Mouse (Mus musculus) gastrocnemius, postnatal 10 days (tissue): ENCODE data around the gene Rnf157. TPM values are rescaled to one million over a fixed set of nuclear protein-coding genes. Genes with fewer than 3 reads are reported as not detected.

Source experiments
- DNase-seq: peaks from one replicate; pipeline ENCODE4 v3.0.0; 2021; ENCODE audit warnings: mixed read lengths
- total RNA-seq, 2 experiments: library from RNA; stranded (reverse); gene quantifications; 2 replicates each; pipeline ENCODE4 v1.2.3; 2021

The Rnf157 gene
- total RNA-seq, 2 experiments from 2014 or later, result 43.1 to 43.3 TPM

- DNase-seq, result no peak
Observed at GRCm38 (mm10) chr11:116336393-116336792, 76.4 kb downstream of the Rnf157 start.

- DNase-seq, result peak; percentile 95
Observed at GRCm38 (mm10) chr11:116335244-116336036, 77.4 kb downstream of the Rnf157 start, which contains the start of gene Foxj1. Gene Foxj1, minus strand, starts transcription at chr11:116335399.

GRCm38 (mm10) chr11:116334417-116334782 lies 78.4 kb downstream of the Rnf157 start:
- no peak for DNase-seq

DNA sequence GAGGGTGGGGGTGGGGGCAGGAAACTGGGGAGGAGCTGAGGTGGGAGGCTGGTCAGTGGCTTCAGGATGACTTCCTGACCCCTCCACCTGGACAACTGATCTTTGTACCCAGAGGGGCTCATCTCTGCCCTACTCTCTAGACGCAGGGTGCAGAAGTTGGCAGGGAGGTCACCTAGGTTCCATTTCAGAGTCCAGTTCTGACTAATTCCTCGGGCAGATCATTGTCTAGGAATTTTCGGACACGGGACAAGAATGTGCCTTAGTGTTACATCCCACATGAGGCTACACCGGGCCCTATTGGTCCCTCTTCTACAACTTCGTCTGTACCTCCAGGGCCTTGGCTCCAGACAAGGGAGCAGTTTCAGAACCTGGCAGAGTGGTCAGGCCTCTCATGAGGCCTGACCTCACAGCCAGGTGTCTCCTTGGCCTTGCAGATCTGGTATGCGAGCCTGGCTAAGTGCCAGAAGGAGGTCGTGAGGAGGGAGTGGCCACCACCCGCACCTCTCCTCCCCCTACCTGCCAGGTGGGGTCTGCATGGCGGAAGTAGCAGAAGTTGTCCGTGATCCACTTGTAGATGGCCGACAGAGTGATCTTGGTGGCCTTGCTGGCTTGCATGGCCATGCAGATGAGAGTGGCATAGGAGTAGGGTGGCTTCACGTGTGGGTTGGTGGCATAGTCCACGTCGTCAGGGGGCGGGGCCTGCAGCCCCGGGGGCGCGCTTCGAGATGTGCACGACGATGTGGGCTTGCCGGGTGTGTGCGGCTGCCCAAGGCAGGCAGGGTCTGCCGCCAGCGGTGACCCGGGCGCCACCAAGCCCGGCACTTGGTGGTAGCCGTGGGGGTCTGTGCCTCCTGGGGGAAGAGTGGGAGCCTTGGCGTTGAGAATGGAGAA lies 79.1 kb downstream of the Rnf157 start:
- no peak for DNase-seq

DNA sequence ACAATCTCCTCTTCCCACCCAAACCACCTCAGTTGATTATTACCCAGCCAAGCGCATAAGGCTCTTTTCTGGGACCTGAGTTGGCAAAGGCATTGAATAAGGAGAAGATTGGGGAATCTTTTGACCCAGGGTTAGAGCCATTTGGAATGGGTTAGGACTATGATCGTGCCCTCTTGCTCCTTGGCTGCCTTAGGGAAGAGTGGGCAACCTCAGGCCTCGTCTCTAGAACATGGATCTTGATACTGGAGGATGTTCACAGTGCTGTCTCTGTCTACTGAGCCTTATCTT lies 79.9 kb downstream of the Rnf157 start:
- no peak for DNase-seq

GRCm38 (mm10) chr11:116332232-116332982 lies 80.4 kb downstream of the Rnf157 start:
- peak; percentile 47 for DNase-seq

GRCm38 (mm10) chr11:116330211-116330518 lies 82.7 kb downstream of the Rnf157 start:
- DNase-seq, result no peak

DNA sequence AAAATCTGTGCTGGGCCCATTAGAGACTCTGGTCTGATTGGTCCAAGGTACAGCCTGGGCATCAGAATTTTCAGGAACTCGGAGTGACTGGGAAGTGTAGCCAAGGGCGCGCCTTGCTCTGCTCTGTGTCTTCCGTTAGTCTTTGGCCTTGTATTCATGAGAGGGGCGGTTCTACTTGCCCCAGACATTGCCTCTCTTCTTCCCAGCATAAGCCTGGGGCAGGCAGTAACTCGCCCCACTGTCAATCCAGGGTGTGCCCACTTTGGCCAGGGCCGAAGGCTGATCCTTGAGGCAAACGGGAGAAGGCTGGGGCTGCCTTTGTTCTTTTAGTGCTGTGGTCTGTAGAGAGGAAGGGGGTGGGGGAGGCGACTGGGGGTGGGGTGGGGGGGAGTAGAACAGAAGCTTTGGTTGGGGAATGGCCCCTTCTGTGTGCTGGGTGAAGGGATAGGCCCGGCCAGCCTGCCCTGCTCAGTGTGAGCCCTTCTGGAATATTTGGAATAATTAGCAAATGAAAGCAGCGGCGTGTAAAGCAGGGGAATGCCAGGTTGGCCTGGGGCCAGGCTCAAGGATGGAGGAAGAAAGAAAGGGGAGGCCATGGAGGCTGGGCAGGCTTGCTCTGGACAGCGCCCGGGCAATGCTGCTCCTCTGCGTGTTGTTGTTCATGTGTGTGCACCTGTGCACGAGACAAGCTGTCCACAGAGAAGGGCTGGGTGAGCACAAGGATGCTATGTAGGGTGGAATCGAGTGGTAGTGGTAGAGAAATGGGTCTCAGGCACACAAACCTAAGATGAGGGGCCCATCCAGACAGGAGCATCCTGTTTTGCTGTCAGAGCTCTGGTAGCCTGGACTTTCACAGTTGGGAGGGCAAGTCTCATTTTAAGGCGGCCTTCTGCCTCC lies 83.3 kb downstream of the Rnf157 start:
- peak; percentile 50 for DNase-seq

DNA sequence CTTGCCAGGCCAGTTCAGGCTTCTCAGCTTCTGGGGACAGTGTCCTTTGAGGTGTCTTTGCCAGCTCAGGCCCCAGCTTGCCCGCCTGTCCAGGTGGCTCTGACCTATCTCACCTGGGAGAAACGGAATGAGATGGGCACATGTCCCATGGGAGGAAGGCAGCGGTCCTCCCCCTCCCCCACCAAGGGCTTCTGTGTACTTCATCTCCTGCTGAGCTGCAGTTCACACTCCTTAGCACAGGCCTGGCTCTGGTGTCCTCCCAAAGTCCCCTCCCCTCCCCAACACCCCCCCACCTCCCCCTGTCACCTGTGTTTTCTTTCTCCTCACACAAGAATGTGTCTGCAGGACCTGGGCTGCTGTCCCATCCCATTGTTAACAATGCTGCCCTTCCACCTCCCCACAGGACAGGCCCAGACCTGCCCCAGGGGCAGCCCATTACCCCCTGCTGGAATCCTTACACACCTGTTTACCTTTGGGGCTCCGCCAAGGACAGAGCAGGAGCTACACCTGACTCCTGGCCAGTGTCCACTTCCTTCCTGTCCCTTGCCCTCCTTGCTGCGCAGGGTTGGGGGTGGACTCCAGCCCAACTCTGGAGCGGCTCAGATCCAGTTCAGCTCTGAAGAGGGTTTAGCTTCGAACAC lies 85.7 kb downstream of the Rnf157 start:
- DNase-seq, result no peak

DNA sequence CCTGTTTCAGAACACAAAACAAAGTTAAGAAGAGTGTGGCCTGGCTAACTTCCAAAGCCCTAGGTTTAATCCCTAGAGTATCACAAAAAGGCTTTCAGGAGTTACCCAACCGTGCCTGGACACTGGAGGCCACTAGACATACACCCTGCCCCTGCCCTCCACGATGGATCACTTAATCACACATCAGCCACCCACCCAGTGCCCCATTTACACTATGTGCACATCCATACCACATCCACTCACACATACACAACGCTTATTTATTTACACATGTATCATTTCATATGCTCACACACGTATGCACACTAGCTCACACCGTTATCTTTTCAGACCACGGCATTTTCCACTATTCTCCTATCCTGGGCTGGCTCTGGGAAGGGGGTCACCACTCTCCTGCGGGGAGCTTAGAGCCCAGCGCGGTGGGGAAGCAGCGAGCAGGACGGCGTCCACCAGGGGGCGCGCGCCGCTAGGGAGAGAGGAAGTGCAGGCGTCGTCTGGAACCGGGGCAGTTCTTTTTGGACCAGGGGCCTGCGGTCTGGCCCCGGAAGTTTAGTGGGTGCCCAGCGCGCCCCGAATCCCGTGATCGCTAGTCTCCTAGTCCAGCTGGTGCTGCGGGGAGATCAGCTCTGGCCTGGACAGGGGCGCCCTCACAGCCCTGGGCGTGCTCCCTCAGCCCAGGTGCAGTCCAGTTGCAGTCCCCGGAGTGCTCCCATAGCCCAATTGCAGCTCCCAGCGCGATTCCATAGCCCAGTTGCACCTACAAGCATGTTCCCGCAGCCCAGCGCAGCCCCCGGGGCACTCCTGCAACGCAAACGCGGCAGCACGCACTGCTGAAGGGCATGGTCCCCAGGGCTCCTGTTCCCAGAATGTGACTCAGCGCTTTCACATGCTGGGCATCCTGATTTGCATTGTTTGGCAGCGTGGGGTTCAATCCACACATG lies 93.8 kb downstream of the Rnf157 start:
- DNase-seq, result peak; percentile 98

DNA sequence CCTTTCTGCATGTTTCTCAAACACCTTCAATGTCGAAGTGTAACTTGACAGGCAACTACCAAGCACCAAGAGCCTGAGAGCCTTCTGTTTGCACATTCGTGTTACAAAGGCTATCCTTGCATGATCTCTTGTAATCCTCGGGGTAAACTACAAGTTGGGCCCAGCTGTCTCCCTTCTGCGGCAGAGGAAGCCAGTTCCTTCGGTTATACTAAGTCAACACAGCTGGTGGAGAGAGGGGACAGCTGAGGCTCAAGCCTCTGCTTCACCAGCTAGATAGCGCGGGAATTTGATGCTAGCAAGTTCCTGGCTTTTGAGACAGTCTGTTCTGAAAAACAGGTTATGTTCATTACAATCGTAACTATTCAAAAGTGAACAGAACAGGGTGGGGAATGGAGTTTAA lies 100.5 kb downstream of the Rnf157 start:
- DNase-seq, result no peak

DNA sequence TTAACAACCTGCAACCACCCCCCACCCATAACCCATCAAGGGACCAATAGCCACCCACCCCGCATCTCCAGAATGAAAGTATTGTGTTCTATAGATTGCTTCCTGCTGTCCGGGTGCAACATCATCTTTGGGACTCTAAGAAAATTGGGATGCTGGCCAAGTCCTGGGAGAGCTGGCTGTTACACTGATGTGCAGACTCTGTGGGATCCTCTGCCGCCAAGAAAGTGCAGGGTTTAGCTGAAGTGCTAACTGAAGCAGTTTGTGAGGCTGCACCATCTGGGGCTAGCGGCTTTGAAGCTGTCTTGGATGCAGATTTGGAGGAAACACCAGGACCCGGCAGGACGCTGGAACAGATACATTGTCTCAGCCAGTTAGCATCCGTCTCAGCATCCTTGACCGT lies 101.7 kb downstream of the Rnf157 start:
- DNase-seq, result no peak

DNA sequence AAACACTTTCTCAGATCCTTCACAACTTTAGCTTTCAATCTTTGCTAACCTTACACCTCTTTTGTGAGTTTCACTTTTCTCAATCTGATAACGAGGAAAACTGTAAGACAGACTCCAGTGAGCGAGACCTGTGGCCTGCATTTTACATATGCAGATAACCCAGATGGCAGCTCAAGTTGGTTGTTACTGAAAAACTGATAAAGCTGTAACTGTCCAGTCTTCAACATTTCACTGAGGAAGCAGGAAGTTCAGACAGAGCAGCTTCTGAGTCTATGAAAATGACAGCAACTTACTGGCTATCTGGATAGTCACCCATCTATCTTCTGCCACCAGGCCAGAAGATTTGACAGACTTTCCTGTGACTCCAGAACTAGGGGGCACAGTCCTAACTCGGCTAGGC lies 103.2 kb downstream of the Rnf157 start:
- no peak for DNase-seq

DNA sequence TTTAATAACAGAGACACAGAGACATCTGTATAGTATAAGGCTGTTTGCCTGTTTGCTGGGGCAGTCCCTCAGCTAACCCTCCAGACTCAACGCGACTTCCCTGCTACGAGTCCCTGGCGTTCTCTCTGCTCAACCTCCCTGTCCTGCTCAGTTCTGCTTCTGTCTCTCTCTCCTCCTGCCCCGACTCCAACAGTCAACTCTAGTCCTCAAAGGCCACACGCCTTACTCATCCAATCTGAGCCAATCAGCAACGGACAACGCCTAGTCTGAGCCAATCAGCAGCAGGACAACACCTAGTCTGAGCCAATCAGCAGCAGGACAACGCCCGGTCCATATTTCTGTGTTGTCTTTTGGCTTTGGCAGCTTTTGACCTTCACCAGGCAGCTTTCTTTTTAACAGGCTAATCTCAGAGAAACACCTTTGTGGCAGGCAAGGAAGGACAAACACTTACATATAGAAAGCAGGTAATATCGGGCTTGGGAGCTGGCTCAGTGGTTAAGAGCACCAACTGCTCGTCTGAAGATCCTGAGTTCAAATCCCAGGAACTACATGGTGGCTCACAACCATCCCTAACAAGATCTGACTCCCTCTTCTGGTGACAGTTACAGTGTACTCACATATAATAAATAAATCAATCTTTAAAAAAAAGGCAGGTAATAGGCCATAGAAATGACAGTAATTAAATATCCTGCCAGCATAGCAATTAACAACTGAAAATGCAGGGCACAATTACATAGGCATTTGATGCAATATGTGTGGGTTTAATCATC lies 104.9 kb downstream of the Rnf157 start:
- no peak for DNase-seq

DNA sequence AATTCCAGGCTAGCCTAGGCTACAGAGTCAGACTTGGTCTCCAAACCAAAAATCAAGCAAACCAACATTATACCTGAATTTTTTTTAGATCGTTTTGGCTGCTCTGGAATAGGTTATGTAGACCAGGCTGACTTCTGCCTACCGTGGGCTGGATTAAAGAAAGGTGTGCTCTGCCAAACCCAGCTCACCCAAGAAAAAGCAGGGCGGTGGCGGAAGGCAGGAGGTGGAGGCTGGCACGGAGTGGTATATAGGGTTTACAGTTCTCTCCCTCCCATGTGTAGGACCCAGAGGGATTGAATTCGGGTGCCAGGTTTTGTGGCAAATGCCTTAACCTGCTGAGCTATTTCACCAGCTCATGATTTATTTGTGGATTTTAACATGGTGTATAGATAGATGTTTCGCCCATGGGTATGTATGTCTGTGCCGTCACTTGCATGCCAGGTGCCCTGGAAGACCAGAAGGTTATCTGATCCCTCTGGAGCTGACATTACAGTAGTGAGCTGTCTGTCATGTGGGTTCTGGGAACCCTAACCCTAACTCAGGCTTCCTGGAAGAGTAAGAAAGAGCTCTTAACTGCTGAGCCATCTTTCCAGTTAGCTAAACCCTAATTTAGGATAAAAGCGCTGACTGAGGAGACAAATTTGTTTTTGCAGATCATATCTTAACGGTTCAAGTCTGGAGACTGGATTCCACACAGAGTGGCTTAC lies 105.7 kb downstream of the Rnf157 start, which contains the start of gene Exoc7:
TSS of gene Exoc7 (minus strand) at position 215 of the 707 bp plus-strand sequence.
- DNase-seq, result no peak

- DNase-seq, result peak; percentile 95
Observed at GRCm38 (mm10) chr11:116306126-116306982, 106.5 kb downstream of the Rnf157 start.

- no peak for DNase-seq
Observed at GRCm38 (mm10) chr11:116305423-116305822, 107.4 kb downstream of the Rnf157 start.

DNA sequence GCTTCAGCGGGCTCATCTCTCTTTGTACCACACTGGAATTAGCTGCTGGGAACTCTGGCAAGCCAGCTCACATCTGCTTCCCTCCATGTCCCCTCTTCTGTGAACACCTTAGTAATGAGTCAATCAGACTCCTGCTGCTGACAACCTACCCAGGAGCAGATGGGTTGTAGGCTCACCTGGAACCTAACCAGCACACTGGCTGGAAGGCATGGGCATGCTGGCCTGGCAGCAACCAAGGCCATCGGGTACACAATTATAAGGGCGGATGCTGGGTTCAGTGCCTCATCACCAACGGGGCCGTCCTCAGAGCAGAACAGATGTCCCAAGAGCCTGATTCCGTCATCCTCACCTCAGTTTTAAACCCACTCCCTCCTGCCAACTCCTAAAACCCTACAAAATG lies 114.2 kb downstream of the Rnf157 start:
- DNase-seq, result no peak
